Mouse (Mus musculus): ENCODE measurements around the gene Anks6.

Gene Anks6

GRCm38 (mm10) chr4:47043866-47044265, 13.4 kb downstream of the Anks6 start:
- DNase-seq: no peak

GRCm38 (mm10) chr4:47039586-47039985, 17.6 kb downstream of the Anks6 start:
- DNase-seq: no peak

- DNase-seq: peak; percentile 87
Observed at GRCm38 (mm10) chr4:47037321-47037657, 19.9 kb downstream of the Anks6 start.

GRCm38 (mm10) chr4:47036486-47037320, 20.5 kb downstream of the Anks6 start:
- peak; percentile 58 for DNase-seq

- peak; percentile 57 for DNase-seq
Observed at GRCm38 (mm10) chr4:47035536-47035935, 21.7 kb downstream of the Anks6 start.

GRCm38 (mm10) chr4:47032171-47032570, 25.1 kb downstream of the Anks6 start:
- DNase-seq: no peak

GRCm38 (mm10) chr4:47028791-47029190, 28.4 kb downstream of the Anks6 start:
- no peak for DNase-seq

- DNase-seq: no peak
Observed at GRCm38 (mm10) chr4:47023949-47024348, 33.3 kb downstream of the Anks6 start.

- no peak for DNase-seq
Observed at GRCm38 (mm10) chr4:47022804-47023603, 34.2 kb downstream of the Anks6 start.

GRCm38 (mm10) chr4:47020563-47020962, 36.7 kb downstream of the Anks6 start:
- peak; percentile 60 for DNase-seq

GRCm38 (mm10) chr4:47015156-47015555, 42.1 kb downstream of the Anks6 start:
- DNase-seq: no peak

GRCm38 (mm10) chr4:47012476-47012875, 44.8 kb downstream of the Anks6 start:
- DNase-seq: no peak

GRCm38 (mm10) chr4:47010400-47011231, 46.6 kb downstream of the Anks6 start:
- no peak for DNase-seq

- no peak for DNase-seq
Observed at GRCm38 (mm10) chr4:47000626-47001395, 56.4 kb downstream of the Anks6 start.

GRCm38 (mm10) chr4:46997969-46998368, 59.3 kb downstream of the Anks6 start:
- DNase-seq: no peak

- peak; percentile 80 for DNase-seq
Observed at GRCm38 (mm10) chr4:46992827-46993473, 64.3 kb downstream of the Anks6 start.

- DNase-seq: no peak
Observed at GRCm38 (mm10) chr4:46991959-46992316, 65.3 kb downstream of the Anks6 start.

GRCm38 (mm10) chr4:46991016-46991958, 65.9 kb downstream of the Anks6 start, which contains the start of gene Gabbr2:
TSS of gene Gabbr2 (minus strand) at chr4:46991873.
- DNase-seq: peak; percentile 75

- no peak for DNase-seq
Observed at GRCm38 (mm10) chr4:46990281-46991015, 66.8 kb downstream of the Anks6 start.

- peak; percentile 84 for DNase-seq
Observed at GRCm38 (mm10) chr4:46989842-46990241, 67.4 kb downstream of the Anks6 start.
